Mouse (Mus musculus) heart, adult 2 months (tissue): Measurements from ENCODE around the gene Urm1. TPM values are rescaled to one million over a fixed set of nuclear protein-coding genes. Genes with fewer than 3 reads are reported as not detected.

Source experiments
- DNase-seq, 2 experiments: peaks; one replicate each; pipeline ENCODE4 v3.0.0; 2021
- H3K27ac ChIP-seq: fragments of 200-600 bp; 2 replicates; pipeline ENCODE4 v1.8.1; 2022
- H3K27me3 ChIP-seq: fragments of 200-500 bp; 2 replicates; pipeline ENCODE4 v1.6.1; 2012; ENCODE audit warnings: mild to moderate bottlenecking, low read length, inconsistent platforms, mixed read lengths; ENCODE audit not compliant: control insufficient read depth, insufficient read depth
- H3K36me3 ChIP-seq: fragments of 200-500 bp; 2 replicates; pipeline ENCODE4 v1.6.1; 2012; ENCODE audit warnings: low read length, inconsistent platforms; ENCODE audit not compliant: control insufficient read depth, insufficient read depth
- H3K4me1 ChIP-seq: fragments of 200-500 bp; 2 replicates; pipeline ENCODE4 v1.6.1; 2011; ENCODE audit warnings: low read length; ENCODE audit not compliant: control insufficient read depth, insufficient read depth
- H3K4me3 ChIP-seq: fragments of 200-600 bp; 2 replicates; pipeline ENCODE4 v1.8.1; 2022
- H3K79me2 ChIP-seq: fragments of 200-500 bp; replicated peaks from 2 replicates; pipeline ENCODE4 v1.6.1; 2012; ENCODE audit warnings: mild to moderate bottlenecking, inconsistent platforms, low read length, moderate library complexity, mixed read lengths; ENCODE audit not compliant: control insufficient read depth, insufficient read depth
- H3K9ac ChIP-seq: fragments of 200-500 bp; 2 replicates; pipeline ENCODE4 v1.6.1; 2012; ENCODE audit warnings: low read depth, mild to moderate bottlenecking, control low read depth, inconsistent platforms, low read length, mixed read lengths
- CTCF ChIP-seq: fragments of 200-600 bp; IDR thresholded peaks from 2 replicates; pipeline ENCODE4 v1.8.1; 2022; ENCODE audit warnings: antibody characterized with exemption, mild to moderate bottlenecking, moderate library complexity
- EP300 ChIP-seq: fragments of 200-500 bp; IDR thresholded peaks from 2 replicates; pipeline ENCODE4 v1.6.1; 2011; ENCODE audit warnings: low read depth, low read length, control low read depth; ENCODE audit not compliant: insufficient read depth
- POLR2A ChIP-seq: fragments of 200-500 bp; IDR thresholded peaks from 2 replicates; pipeline ENCODE4 v1.6.1; 2011; ENCODE audit warnings: mild to moderate bottlenecking, low read depth, low read length, control low read depth; ENCODE audit not compliant: insufficient read depth
- WGBS: fragments of 180-500 bp; shearing (Covaris S2); methylation state at CpG from one replicate; pipeline ENCODE4 v1.1.7; 2018; 5-methylcytosine and 5-hydroxymethylcytosine counted together
- intact Hi-C: fragments of 180-260 bp; cut with DNase I; formaldehyde crosslinking; loops from one replicate; pipeline ENCODE4 v1.15.1; 2025
- polyA plus RNA-seq: library from polyadenylated mRNA; depleted of rRNA; stranded (reverse); fragments of >200 nt; gene quantifications from 2 replicates; pipeline ENCODE4 v1.2.3, GENCODE M21; 2012
- total RNA-seq, 2 experiments: library from RNA; stranded (reverse); gene quantifications; 2 replicates each; pipeline ENCODE4 v1.2.3; 2021

The Urm1 gene
- total and polyA plus RNA-seq, 3 experiments, result 30.5 to 34.4 (median 31.7) TPM

DNA sequence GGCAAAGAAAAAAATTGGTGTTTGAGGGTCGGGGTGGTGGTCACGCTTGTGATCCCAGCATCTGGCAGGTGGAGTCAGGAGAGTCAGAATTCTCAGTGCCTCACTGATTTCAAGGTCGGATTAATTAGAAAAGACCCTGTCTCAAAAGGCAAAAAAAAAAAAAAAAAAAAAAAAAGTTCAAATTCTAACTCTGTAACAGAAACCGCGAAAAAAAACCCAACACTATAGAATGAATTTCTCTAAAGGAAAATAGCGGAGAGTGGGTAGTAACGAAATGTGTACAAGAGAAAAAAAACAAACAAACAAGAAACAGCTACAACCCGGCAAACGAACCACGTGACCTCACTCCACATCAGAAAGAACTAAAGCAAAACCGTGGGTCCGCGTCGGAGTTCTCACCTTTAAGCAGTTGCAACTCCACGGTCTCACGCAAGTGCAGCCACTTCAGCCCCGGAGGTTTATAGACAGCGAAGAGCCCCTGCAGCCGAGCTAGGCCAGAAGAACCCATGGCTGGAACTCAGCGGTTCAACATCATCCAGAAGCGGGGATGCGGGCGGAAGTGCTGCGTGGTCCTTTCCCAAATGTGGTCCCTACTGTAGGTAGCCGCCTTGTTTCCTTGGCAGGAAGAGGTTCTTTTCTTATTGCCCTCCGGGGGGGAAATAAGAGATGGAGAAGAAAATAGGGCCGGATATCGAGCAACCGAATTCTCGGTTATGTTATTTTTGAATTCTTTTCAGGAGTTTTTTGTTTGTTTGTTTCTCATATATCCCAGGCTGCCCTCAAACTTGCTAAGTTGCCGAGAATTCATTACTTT is 32.6 kb upstream of the Urm1 start, which contains the start of gene Coq4:
Gene Coq4, plus strand, starts transcription at position 390 of the 814 bp plus-strand sequence.
- no peaks in the 10 kb centered on the region for H3K27me3 ChIP-seq
- H3K36me3 ChIP-seq, result no peaks in the 10 kb centered on the region
- intact Hi-C loops, result loop anchor here (2.0 kb wide), 2 partner anchors 15 to 39 kb away; partner anchors contain the start of gene Slc27a4
- DNase-seq, result peak; percentile 89 to 90
- H3K27ac ChIP-seq, result peak within 1 kb of the TSS; percentile 60
- no peaks in the 10 kb centered on the region for H3K4me1 ChIP-seq
- H3K4me3 ChIP-seq, result peak within 1 kb of the TSS; percentile 71
- 2% methylated on average over 31 of the region's 31 CpGs for WGBS
- peak within 1 kb of the TSS; percentile 88 for H3K9ac ChIP-seq
- H3K79me2 ChIP-seq, result no peaks in the 10 kb centered on the region; the same call in 1 of the 2 replicates
- TF ChIP-seq POLR2A (peak; percentile 83), EP300 (peak; percentile 79), CTCF (no peak)

DNA sequence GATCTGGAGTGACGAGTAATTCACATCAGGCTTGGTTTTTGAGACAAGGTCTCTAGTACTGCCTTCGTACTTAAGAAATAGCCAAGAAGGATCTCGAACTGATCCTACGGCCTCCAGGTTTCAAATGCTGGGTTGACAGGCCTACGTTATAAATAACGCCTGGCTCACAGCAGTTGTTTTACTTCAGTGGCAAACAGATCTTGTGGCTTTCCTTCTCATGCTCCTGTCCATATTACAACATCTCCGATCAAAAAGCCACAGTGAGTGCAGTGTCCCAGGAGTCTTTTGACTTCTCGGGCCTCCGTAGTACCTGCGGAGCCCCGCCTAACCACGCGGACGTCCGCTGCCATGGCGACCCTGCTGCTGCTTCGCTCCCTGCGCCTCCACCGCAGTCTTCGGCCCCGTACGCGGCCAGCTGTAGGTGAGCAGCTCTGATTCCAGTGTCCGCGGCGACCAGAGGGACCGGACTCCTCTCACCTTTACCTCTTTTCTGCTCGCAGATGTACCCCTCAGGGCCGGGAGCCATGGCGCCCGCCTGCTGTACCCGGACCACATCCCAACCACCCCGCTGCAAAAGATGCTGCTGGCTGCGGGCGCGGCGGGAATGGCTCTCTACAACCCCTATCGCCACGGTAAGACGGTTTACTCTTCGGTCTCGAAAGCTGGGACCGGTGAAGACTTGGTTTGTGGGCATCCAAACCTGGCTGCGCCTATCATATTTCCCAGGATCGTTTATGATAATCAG is 31.8 kb upstream of the Urm1 start, which contains the start of gene Trub2:
Gene Trub2, minus strand, starts transcription at position 566 of the 745 bp plus-strand sequence.
- Histone ChIP-seq H3K4me3 (peak within 1 kb of the TSS; percentile 71), H3K27ac (peak within 1 kb of the TSS; percentile 60), H3K4me1 (no peaks in the 10 kb centered on the region), H3K9ac (peak within 1 kb of the TSS; percentile 88), H3K36me3 (no peaks in the 10 kb centered on the region), H3K27me3 (no peaks in the 10 kb centered on the region), H3K79me2 (no peaks in the 10 kb centered on the region; the same call in 1 of the 2 replicates)
- DNase-seq, result peak; percentile 88 to 89
- intact Hi-C loops, result loop anchor here (2.0 kb wide), 2 partner anchors 15 to 39 kb away; partner anchors contain the start of gene Slc27a4
- under 1% methylated on average over 45 of the region's 45 CpGs for WGBS
- TF ChIP-seq POLR2A (no peak), EP300 (no peak), CTCF (no peak)

GRCm38 (mm10) chr2:29792772-29793487 is 26.9 kb upstream of the Urm1 start:
- H3K4me1 ChIP-seq, result no peaks in the 10 kb centered on the region
- H3K27ac ChIP-seq, result no peak overlapping the region
- intact Hi-C loops, result no loop called here
- no peak for DNase-seq
- no peak overlapping the region for H3K4me3 ChIP-seq
- no peaks in the 10 kb centered on the region for H3K27me3 ChIP-seq
- H3K9ac ChIP-seq, result no peak overlapping the region
- no peaks in the 10 kb centered on the region; the same call in 1 of the 2 replicates for H3K79me2 ChIP-seq
- TF ChIP-seq CTCF, result no peak
- no peak for TF ChIP-seq POLR2A
- TF ChIP-seq EP300, result no peak
- H3K36me3 ChIP-seq, result no peaks in the 10 kb centered on the region
- 94% methylated on average over 2 of the region's 2 CpGs for WGBS

- H3K79me2 ChIP-seq, result no peaks in the 10 kb centered on the region
These were observed 17.6 kb upstream of the Urm1 start, which contains the start of gene Slc27a4 for GRCm38 (mm10) chr2:29802075-29802826. Gene Slc27a4 (plus strand): TSS chr2:29802634.

GRCm38 (mm10) chr2:29802827-29803201 is 17.1 kb upstream of the Urm1 start:
- H3K27ac ChIP-seq, result peak overlapping the region; percentile 79
- no peak for TF ChIP-seq EP300
- no peak for TF ChIP-seq CTCF
- no peak for TF ChIP-seq POLR2A
- peak overlapping the region; percentile 75 for H3K4me3 ChIP-seq
- intact Hi-C loops, result loop anchor here (2.0 to 10.0 kb wide), 3 partner anchors 16 to 1182 kb away; partner anchors contain the start of genes BC005624, Coq4 and Usp20
- DNase-seq, result no peak
- H3K9ac ChIP-seq, result peak overlapping the region; percentile 90
- under 1% methylated on average over 37 of the region's 39 CpGs for WGBS
- no peaks in the 10 kb centered on the region for H3K79me2 ChIP-seq
- no peaks in the 10 kb centered on the region for H3K36me3 ChIP-seq
- H3K4me1 ChIP-seq, result peaks cover 2% of the 10 kb centered on the region; the same call in 1 of the 2 replicates
- no peaks in the 10 kb centered on the region for H3K27me3 ChIP-seq

More at GRCm38 (mm10) chr2:29802075-29802826, 17.6 kb upstream of the Urm1 start, which contains the start of gene Slc27a4:
- Histone ChIP-seq H3K9ac (peak within 1 kb of the TSS; percentile 90), H3K4me3 (peak within 1 kb of the TSS; percentile 75), H3K27me3 (no peaks in the 10 kb centered on the region), H3K27ac (peak within 1 kb of the TSS; percentile 79), H3K36me3 (no peaks in the 10 kb centered on the region), H3K4me1 (peaks cover 2% of the 10 kb centered on the region; the same call in 1 of the 2 replicates)
- TF ChIP-seq CTCF, result peak; percentile 33
- TF ChIP-seq EP300, result peak; percentile 70; the same call in 1 of the 2 replicates
- TF ChIP-seq POLR2A, result peak; percentile 80
- WGBS, result 4% methylated on average over 28 of the region's 28 CpGs
- intact Hi-C loops, result loop anchor here (2.0 to 10.0 kb wide), 3 partner anchors 15 to 1183 kb away; partner anchors contain the start of genes BC005624, Coq4 and Usp20
- peak; percentile 96 to 97 for DNase-seq
